Mouse (Mus musculus) stomach, embryonic 14.5 days (tissue): ENCODE results near the gene Idua. TPM values are rescaled to one million over a fixed set of nuclear protein-coding genes. Genes with fewer than 3 reads are reported as not detected.
"Not testable (repeated sequence)": the region's sequence is repeated elsewhere in the genome, so short reads cannot be mapped to it uniquely, and the experiment has no call there.

Experiments used
- ATAC-seq: fragments of 200-750 bp; cut with Nextera tagmentation; 2 replicates; pipeline ENCODE4 v1.8.0; 2017; ENCODE audit warnings: low read depth, moderate TSS enrichment; ENCODE audit not compliant: insufficient number of reproducible peaks, insufficient read depth, low FRiP score
- H3K27ac ChIP-seq: fragments of 300-500 bp; sonication (generic); 2 replicates; pipeline ENCODE4 v1.5.1; 2014; ENCODE audit warnings: mild to moderate bottlenecking, low read length, moderate library complexity, mixed read lengths
- H3K27me3 ChIP-seq: fragments of 300-500 bp; sonication (generic); 2 replicates; pipeline ENCODE4 v1.6.1; 2014; ENCODE audit warnings: low read length, control low read depth, mixed read lengths; ENCODE audit not compliant: control insufficient read depth, insufficient read depth
- H3K36me3 ChIP-seq: fragments of 300-500 bp; sonication (generic); 2 replicates; pipeline ENCODE4 v1.6.1; 2014; ENCODE audit warnings: mild to moderate bottlenecking, control low read depth, low read length, moderate library complexity, mixed read lengths; ENCODE audit not compliant: control insufficient read depth, insufficient read depth
- H3K4me1 ChIP-seq: fragments of 300-500 bp; sonication (generic); 2 replicates; pipeline ENCODE4 v1.6.1; 2014; ENCODE audit warnings: low read length, control low read depth, mixed read lengths; ENCODE audit not compliant: control insufficient read depth, insufficient read depth
- H3K4me2 ChIP-seq: fragments of 300-500 bp; sonication (generic); replicated peaks from 2 replicates; pipeline ENCODE4 v1.6.1; 2014; ENCODE audit warnings: low read depth, low read length, control low read depth
- H3K4me3 ChIP-seq: fragments of 300-500 bp; sonication (generic); 2 replicates; pipeline ENCODE4 v1.5.1; 2014; ENCODE audit warnings: low read depth, low read length, control low read depth
- H3K9ac ChIP-seq: fragments of 300-500 bp; sonication (generic); replicated peaks from 2 replicates; pipeline ENCODE4 v1.6.1; 2014; ENCODE audit warnings: low read depth, mild to moderate bottlenecking, control low read depth, low read length, moderate library complexity, mixed read lengths
- H3K9me3 ChIP-seq: fragments of 300-500 bp; sonication (generic); 2 replicates; pipeline ENCODE4 v1.6.1; 2016; ENCODE audit warnings: low read depth, low read length, control low read depth; ENCODE audit not compliant: control insufficient read depth
- WGBS: fragments of 180-500 bp; shearing (Covaris S2); extraction: QIAGEN DNeasy Blood & Tissue Kit; methylation state at CpG from one replicate; pipeline ENCODE4 v1.1.7; 2014; 5-methylcytosine and 5-hydroxymethylcytosine counted together
- polyA plus RNA-seq: library from polyadenylated mRNA; unstranded; fragments of >200 nt; fragmentation: Nextera tagmentation; extraction: Ambion mirVana; gene quantifications from 2 replicates; pipeline ENCODE4 v1.2.1, GENCODE M21; 2014

The Idua gene
- polyA plus RNA-seq, 1 experiment from 2014 or later: 18.0 TPM

- not testable (repeated sequence) for H3K36me3 ChIP-seq, H3K4me1 ChIP-seq, H3K9me3 ChIP-seq, H3K27ac ChIP-seq, H3K4me3 ChIP-seq, ATAC-seq, H3K9ac ChIP-seq, H3K27me3 ChIP-seq, H3K4me2 ChIP-seq
- WGBS: 93% methylated on average over 2 of the region's 3 CpGs
Measured at GRCm38 (mm10) chr5:108634088-108634487, 26.0 kb upstream of the Idua start.

- ATAC-seq: no peak
- Histone ChIP-seq H3K27ac (no peak overlapping the region), H3K4me3 (no peak overlapping the region), H3K4me1 (no peaks in the 10 kb centered on the region), H3K4me2 (no peak overlapping the region), H3K9me3 (no peaks in the 10 kb centered on the region), H3K9ac (no peak overlapping the region), H3K27me3 (no peaks in the 10 kb centered on the region), H3K36me3 (peaks cover 3% of the 10 kb centered on the region; the same call in 1 of the 2 replicates)
- WGBS: 68% methylated on average over 4 of the region's 4 CpGs
Measured at GRCm38 (mm10) chr5:108636172-108636571, 24.0 kb upstream of the Idua start.

GRCm38 (mm10) chr5:108643674-108644073 is 16.5 kb upstream of the Idua start:
- Histone ChIP-seq H3K9me3 (no peaks in the 10 kb centered on the region), H3K4me2 (no peak overlapping the region), H3K9ac (no peak overlapping the region), H3K36me3 (peaks cover 28% of the 10 kb centered on the region), H3K27ac (no peak overlapping the region), H3K4me3 (no peak overlapping the region), H3K27me3 (no peaks in the 10 kb centered on the region), H3K4me1 (no peaks in the 10 kb centered on the region)
- no peak for ATAC-seq
- 73% methylated on average over 2 of the region's 2 CpGs for WGBS

- Histone ChIP-seq H3K27ac (no peak overlapping the region), H3K4me1 (no peaks in the 10 kb centered on the region), H3K36me3 (peaks cover 36% of the 10 kb centered on the region), H3K9me3 (no peaks in the 10 kb centered on the region), H3K27me3 (no peaks in the 10 kb centered on the region), H3K4me2 (no peak overlapping the region), H3K4me3 (no peak overlapping the region), H3K9ac (no peak overlapping the region)
- WGBS: 95% methylated on average over 9 of the region's 9 CpGs
- no peak for ATAC-seq
Measured at GRCm38 (mm10) chr5:108645651-108646342, 14.3 kb upstream of the Idua start.

- Histone ChIP-seq H3K27me3 (no peaks in the 10 kb centered on the region), H3K36me3 (peaks cover 36% of the 10 kb centered on the region), H3K4me2 (no peak overlapping the region), H3K9ac (no peak overlapping the region), H3K4me1 (no peaks in the 10 kb centered on the region), H3K4me3 (no peak overlapping the region), H3K9me3 (no peaks in the 10 kb centered on the region), H3K27ac (no peak overlapping the region)
- no peak for ATAC-seq
- 83% methylated on average over 3 of the region's 3 CpGs for WGBS
Measured at GRCm38 (mm10) chr5:108646343-108646660, 13.8 kb upstream of the Idua start.

GRCm38 (mm10) chr5:108647311-108647710 is 12.8 kb upstream of the Idua start:
- ATAC-seq: no peak
- no peaks in the 10 kb centered on the region for H3K27me3 ChIP-seq
- peaks cover 34% of the 10 kb centered on the region for H3K36me3 ChIP-seq

GRCm38 (mm10) chr5:108647820-108648465 is 12.2 kb upstream of the Idua start:
- Histone ChIP-seq H3K9me3 (no peaks in the 10 kb centered on the region), H3K9ac (no peak overlapping the region), H3K4me3 (no peak overlapping the region), H3K36me3 (peaks cover 31% of the 10 kb centered on the region), H3K4me1 (no peaks in the 10 kb centered on the region), H3K27me3 (no peaks in the 10 kb centered on the region), H3K4me2 (no peak overlapping the region), H3K27ac (no peak overlapping the region)
- ATAC-seq: no peak
- WGBS: 81% methylated on average over 2 of the region's 2 CpGs

More at GRCm38 (mm10) chr5:108647311-108647710, 12.8 kb upstream of the Idua start:
- no peak overlapping the region for H3K27ac ChIP-seq
- H3K9me3 ChIP-seq: no peaks in the 10 kb centered on the region
- no peaks in the 10 kb centered on the region for H3K4me1 ChIP-seq
- H3K4me3 ChIP-seq: no peak overlapping the region
- H3K4me2 ChIP-seq: no peak overlapping the region
- no peak overlapping the region for H3K9ac ChIP-seq
- 84% methylated on average over 2 of the region's 2 CpGs for WGBS

GRCm38 (mm10) chr5:108648937-108649576 is 11.1 kb upstream of the Idua start:
- Histone ChIP-seq H3K4me2 (no peak overlapping the region), H3K9me3 (no peaks in the 10 kb centered on the region), H3K4me3 (no peak overlapping the region), H3K4me1 (no peaks in the 10 kb centered on the region), H3K36me3 (peaks cover 40% of the 10 kb centered on the region), H3K27ac (no peak overlapping the region), H3K9ac (no peak overlapping the region), H3K27me3 (no peaks in the 10 kb centered on the region)
- 91% methylated on average over 11 of the region's 11 CpGs for WGBS
- no peak for ATAC-seq
